Mouse (Mus musculus): ENCODE data around the gene S100b. TPM values are rescaled to one million over a fixed set of nuclear protein-coding genes. Genes with fewer than 3 reads are reported as not detected.

Gene S100b
- total and polyA plus RNA-seq, 2 experiments from 2014 or later, result 3.2 to 3.6 TPM

GRCm38 (mm10) chr10:76247960-76248646 lies 5.5 kb upstream of the S100b start:
- Histone ChIP-seq H3K27me3 (ENCODE audit: insufficient read depth, low read length) (no peaks in the 10 kb centered on the region), H3K36me3 (ENCODE audit: insufficient read depth) (no peaks in the 10 kb centered on the region), H3K4me2 (ENCODE audit: low read depth) (no peak overlapping the region), H3K27ac (ENCODE audit: low read depth, low read length) (no peak overlapping the region), H3K4me3 (ENCODE audit: low read depth, low read length) (no peak overlapping the region), H3K9ac (no peak overlapping the region), H3K4me1 (ENCODE audit: insufficient read depth) (no peaks in the 10 kb centered on the region), H3K9me3 (ENCODE audit: low read length) (no peaks in the 10 kb centered on the region)
- 30% methylated on average over 21 of the region's 21 CpGs for WGBS
- DNase-seq (no peak), ATAC-seq (no peak)
- no peak for TF ChIP-seq CTCF (IDR thresholded peaks at IDR 0.05; ENCODE audit: low read depth)

GRCm38 (mm10) chr10:76248647-76248968 lies 5.0 kb upstream of the S100b start:
- DNase-seq (no peak), ATAC-seq (no peak)
- 62% methylated on average over 5 of the region's 5 CpGs for WGBS
- H3K4me2 ChIP-seq (ENCODE audit: low read depth), result no peak overlapping the region
- H3K27ac ChIP-seq (ENCODE audit: low read depth, low read length), result no peak overlapping the region
- no peaks in the 10 kb centered on the region for H3K4me1 ChIP-seq (ENCODE audit: insufficient read depth)
- H3K36me3 ChIP-seq (ENCODE audit: insufficient read depth), result no peaks in the 10 kb centered on the region
- no peak overlapping the region for H3K9ac ChIP-seq
- no peaks in the 10 kb centered on the region for H3K27me3 ChIP-seq (ENCODE audit: insufficient read depth, low read length)
- no peaks in the 10 kb centered on the region for H3K9me3 ChIP-seq (ENCODE audit: low read length)
- H3K4me3 ChIP-seq (ENCODE audit: low read depth, low read length), result no peak overlapping the region
- no peak for TF ChIP-seq CTCF (IDR thresholded peaks at IDR 0.05; ENCODE audit: low read depth)

- Histone ChIP-seq H3K4me1 (ENCODE audit: insufficient read depth) (no peaks in the 10 kb centered on the region), H3K9me3 (ENCODE audit: low read length) (no peaks in the 10 kb centered on the region), H3K27me3 (ENCODE audit: insufficient read depth, low read length) (no peaks in the 10 kb centered on the region), H3K27ac (ENCODE audit: low read depth, low read length) (no peak overlapping the region), H3K36me3 (ENCODE audit: insufficient read depth) (no peaks in the 10 kb centered on the region), H3K9ac (no peak overlapping the region), H3K4me2 (ENCODE audit: low read depth) (no peak overlapping the region), H3K4me3 (ENCODE audit: low read depth, low read length) (no peak overlapping the region)
- ATAC-seq, result no peak
- WGBS, result 57% methylated on average over 7 of the region's 7 CpGs
- no peak for TF ChIP-seq CTCF (IDR thresholded peaks at IDR 0.05; ENCODE audit: low read depth)
- no peak for DNase-seq
Observed at GRCm38 (mm10) chr10:76250870-76251269, 2.8 kb upstream of the S100b start.

GRCm38 (mm10) chr10:76253079-76253478 lies 574 bp upstream of the S100b start:
- TF ChIP-seq CTCF (IDR thresholded peaks at IDR 0.05; ENCODE audit: low read depth), result no peak

DNA sequence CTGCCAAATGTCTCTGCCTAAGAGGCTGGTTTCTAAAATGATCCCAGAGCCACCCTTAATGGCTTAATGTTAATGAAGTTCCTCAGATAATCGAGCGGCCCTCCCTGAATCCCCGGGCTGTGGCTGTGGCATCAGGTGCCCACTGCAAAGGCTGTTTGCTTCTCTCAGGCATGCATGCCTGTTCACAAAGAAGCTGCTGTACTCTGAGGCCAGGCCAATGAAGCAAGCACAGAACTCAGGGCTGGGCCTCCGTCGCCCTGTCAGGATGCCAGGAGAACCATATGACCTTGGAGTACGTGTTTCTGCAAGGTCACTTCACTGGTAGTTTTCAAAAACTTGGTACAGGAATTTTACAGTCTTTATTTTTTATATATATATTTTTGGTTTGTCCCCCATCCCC lies 2.0 kb downstream of the S100b start:
- Histone ChIP-seq H3K4me2 (ENCODE audit: low read depth) (no peak overlapping the region), H3K27me3 (ENCODE audit: insufficient read depth, low read length) (no peaks in the 10 kb centered on the region), H3K27ac (ENCODE audit: low read depth, low read length) (no peak overlapping the region), H3K4me3 (ENCODE audit: low read depth, low read length) (no peak overlapping the region), H3K4me1 (ENCODE audit: insufficient read depth) (no peaks in the 10 kb centered on the region), H3K9ac (no peak overlapping the region), H3K9me3 (ENCODE audit: low read length) (no peaks in the 10 kb centered on the region), H3K36me3 (ENCODE audit: insufficient read depth) (0 out of 2 replicates have a peak, but pooled peaks cover 7% of the 10 kb centered on the region)
- DNase-seq, result no peak
- no peak for TF ChIP-seq CTCF (IDR thresholded peaks at IDR 0.05; ENCODE audit: low read depth)
- WGBS, result 53% methylated on average over 6 of the region's 6 CpGs
- ATAC-seq, result no peak

More at GRCm38 (mm10) chr10:76253079-76253478, 574 bp upstream of the S100b start:
- Histone ChIP-seq H3K9me3 (ENCODE audit: low read length) (no peaks in the 10 kb centered on the region), H3K4me3 (ENCODE audit: low read depth, low read length) (no peak overlapping the region), H3K9ac (no peak overlapping the region), H3K4me2 (ENCODE audit: low read depth) (no peak overlapping the region), H3K4me1 (ENCODE audit: insufficient read depth) (no peaks in the 10 kb centered on the region), H3K36me3 (ENCODE audit: insufficient read depth) (0 out of 2 replicates have a peak, but pooled peaks cover 2% of the 10 kb centered on the region), H3K27ac (ENCODE audit: low read depth, low read length) (no peak overlapping the region), H3K27me3 (ENCODE audit: insufficient read depth, low read length) (no peaks in the 10 kb centered on the region)
- 100% methylated on average over 1 of the region's 1 CpGs for WGBS
- ATAC-seq (no peak), DNase-seq (no peak)

DNA sequence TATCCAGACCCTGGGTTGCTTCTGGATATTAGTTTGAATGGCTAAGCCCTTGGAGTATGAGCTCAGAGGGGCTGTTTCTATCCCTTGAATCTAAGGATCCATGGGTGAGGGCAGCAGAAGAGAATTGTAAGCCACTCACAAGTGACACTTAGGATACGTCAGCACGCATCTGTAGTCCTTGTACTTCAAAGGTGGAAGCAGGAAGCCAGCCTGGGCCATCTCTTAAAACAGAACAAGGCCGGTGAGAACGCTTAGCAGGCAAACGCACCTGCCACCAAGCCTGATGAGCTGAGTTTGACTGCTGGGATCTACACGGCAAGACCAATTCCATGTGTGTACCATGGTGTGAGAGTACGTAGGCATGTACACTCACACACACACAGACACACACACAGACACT lies 3.6 kb downstream of the S100b start:
- 96% methylated on average over 7 of the region's 7 CpGs for WGBS
- TF ChIP-seq CTCF (IDR thresholded peaks at IDR 0.05; ENCODE audit: low read depth), result no peak

GRCm38 (mm10) chr10:76257719-76258390 lies 4.2 kb downstream of the S100b start:
- ATAC-seq, result no peak
- no peak for DNase-seq
- Histone ChIP-seq H3K9ac (no peak overlapping the region), H3K4me3 (ENCODE audit: low read depth, low read length) (no peak overlapping the region), H3K4me2 (ENCODE audit: low read depth) (no peak overlapping the region), H3K27ac (ENCODE audit: low read depth, low read length) (no peak overlapping the region), H3K4me1 (ENCODE audit: insufficient read depth) (no peaks in the 10 kb centered on the region), H3K27me3 (ENCODE audit: insufficient read depth, low read length) (no peaks in the 10 kb centered on the region), H3K36me3 (ENCODE audit: insufficient read depth) (peaks cover 11% of the 10 kb centered on the region; the same call in 1 of the 2 replicates), H3K9me3 (ENCODE audit: low read length) (no peaks in the 10 kb centered on the region)
- TF ChIP-seq CTCF (IDR thresholded peaks at IDR 0.05; ENCODE audit: low read depth), result no peak
- 84% methylated on average over 12 of the region's 12 CpGs for WGBS

More for the DNA sequence above, 3.6 kb downstream of the S100b start:
- ATAC-seq (no peak), DNase-seq (no peak)
- H3K27ac ChIP-seq (ENCODE audit: low read depth, low read length), result no peak overlapping the region
- H3K36me3 ChIP-seq (ENCODE audit: insufficient read depth), result peaks cover 8% of the 10 kb centered on the region; the same call in 1 of the 2 replicates
- H3K9ac ChIP-seq, result no peak overlapping the region
- H3K9me3 ChIP-seq (ENCODE audit: low read length), result no peaks in the 10 kb centered on the region
- no peaks in the 10 kb centered on the region for H3K4me1 ChIP-seq (ENCODE audit: insufficient read depth)
- no peak overlapping the region for H3K4me3 ChIP-seq (ENCODE audit: low read depth, low read length)
- H3K27me3 ChIP-seq (ENCODE audit: insufficient read depth, low read length), result no peaks in the 10 kb centered on the region
- H3K4me2 ChIP-seq (ENCODE audit: low read depth), result no peak overlapping the region
